Mouse (Mus musculus) liver, postnatal 0 days (tissue): ENCODE results near the gene Klc4.

Experiments
- CTCF ChIP-seq: sonication (generic); IDR thresholded peaks from 2 replicates; pipeline ENCODE4 v1.5.1; 2016; ENCODE audit warnings: antibody characterized with exemption, low read depth
- EP300 ChIP-seq: IDR thresholded peaks from 2 replicates; pipeline ENCODE4 v1.6.1; 2016; ENCODE audit warnings: antibody characterized with exemption, low read depth, mild to moderate bottlenecking

DNA sequence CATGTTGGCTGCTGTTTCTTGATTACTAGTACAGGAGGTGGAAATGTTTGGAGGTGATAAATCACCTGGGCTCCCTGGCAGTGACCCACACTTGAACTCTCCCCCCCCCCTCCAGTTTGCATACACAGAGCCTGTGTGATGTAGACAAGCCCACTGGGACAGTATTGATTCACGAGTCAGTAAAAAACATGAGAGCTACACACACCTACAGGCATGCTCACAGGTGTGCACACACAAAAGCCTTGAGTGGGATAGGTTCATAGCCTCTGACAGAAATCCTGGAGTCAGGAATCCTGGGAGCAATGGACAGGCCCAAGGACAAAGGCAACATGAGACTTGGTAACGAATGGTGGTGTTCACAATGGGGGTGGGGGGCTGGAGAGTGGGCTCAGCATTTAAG, 33.6 kb downstream of the Klc4 start:
- TF ChIP-seq CTCF (no peak), EP300 (no peak)
